Mouse (Mus musculus): ENCODE results near the gene Klf7. TPM values are rescaled to one million over a fixed set of nuclear protein-coding genes. Genes with fewer than 3 reads are reported as not detected.

The Klf7 gene
- total and polyA plus RNA-seq, 3 experiments: 10.3 to 18.9 (median 18.4) TPM

DNA sequence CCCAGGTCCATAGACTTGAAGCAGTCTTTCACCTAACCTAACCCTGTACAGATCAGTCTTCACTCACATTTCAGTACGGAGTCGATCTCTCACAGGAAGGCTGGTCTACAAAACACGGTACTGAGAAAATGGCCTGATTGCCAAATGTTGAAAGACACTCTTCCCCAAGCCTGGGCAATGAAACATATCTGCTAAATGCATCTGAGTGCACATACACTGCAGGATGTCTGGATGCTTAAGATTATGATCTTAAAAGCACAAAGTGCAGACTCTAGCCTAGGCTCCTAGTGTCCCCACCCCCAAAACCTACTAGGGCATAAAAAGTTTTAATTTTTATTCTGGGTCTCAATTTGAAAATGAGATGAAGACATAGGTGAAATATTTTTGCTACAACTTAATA lies 37.4 kb downstream of the Klf7 start:
- Histone ChIP-seq H3K79me2 (replicated peaks; ENCODE audit: control insufficient read depth, insufficient read depth, low read length) (peaks cover 8% of the 10 kb centered on the region), H3K9ac (ENCODE audit: low read depth, low read length) (no peak overlapping the region), H3K36me3 (ENCODE audit: control insufficient read depth, insufficient read depth, low read length) (peaks cover 64% of the 10 kb centered on the region), H3K27me3 (ENCODE audit: control insufficient read depth, insufficient read depth, low read length) (no peaks in the 10 kb centered on the region), H3K4me3 (no peak overlapping the region), H3K4me1 (ENCODE audit: control insufficient read depth, insufficient read depth, low read length) (peaks cover 22% of the 10 kb centered on the region), H3K27ac (peak overlapping the region; percentile 52)
- 47% methylated on average over 3 of the region's 3 CpGs for WGBS
- DNase-seq: no peak
- TF ChIP-seq CTCF (IDR thresholded peaks at IDR 0.05) (no peak), EP300 (IDR thresholded peaks at IDR 0.05; ENCODE audit: insufficient read depth, low read depth, low read length) (no peak), POLR2A (IDR thresholded peaks at IDR 0.05; ENCODE audit: insufficient read depth, low read depth, low read length) (no peak)
- intact Hi-C loops (cut with DNase I): loop anchor here (1.0 to 5.0 kb wide), 2 partner anchors 43 to 138 kb away; no protein-coding TSS in a partner anchor

DNA sequence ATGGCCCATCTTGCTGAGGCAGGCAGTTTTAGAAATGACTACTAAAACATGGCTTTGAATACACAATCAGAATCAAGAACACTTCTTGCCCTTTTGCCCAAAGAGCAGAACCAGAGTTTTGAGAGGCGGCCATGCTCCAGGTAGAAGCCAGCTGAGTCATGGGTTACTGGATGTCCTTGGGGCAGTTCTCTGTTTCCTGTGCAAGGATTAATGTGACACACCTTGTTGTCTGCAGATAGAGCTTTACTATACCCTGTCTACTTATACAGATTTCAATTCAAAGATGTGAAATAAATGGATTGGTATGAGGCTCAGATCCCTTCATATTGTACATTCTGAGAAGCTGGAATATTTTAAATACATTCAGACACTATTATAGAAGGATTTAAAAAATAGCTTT lies 40.3 kb downstream of the Klf7 start:
- no peaks in the 10 kb centered on the region for H3K27me3 ChIP-seq (ENCODE audit: control insufficient read depth, insufficient read depth, low read length)
- intact Hi-C loops (cut with DNase I): no loop called here
- H3K27ac ChIP-seq: no peak overlapping the region; the same call in 1 of the 2 replicates
- peaks cover 67% of the 10 kb centered on the region for H3K36me3 ChIP-seq (ENCODE audit: control insufficient read depth, insufficient read depth, low read length)
- H3K4me3 ChIP-seq: no peak overlapping the region
- peaks cover 17% of the 10 kb centered on the region for H3K4me1 ChIP-seq (ENCODE audit: control insufficient read depth, insufficient read depth, low read length)
- DNase-seq: no peak
- WGBS: 78% methylated on average over 1 of the region's 1 CpGs
- TF ChIP-seq CTCF (IDR thresholded peaks at IDR 0.05) (no peak), POLR2A (IDR thresholded peaks at IDR 0.05; ENCODE audit: insufficient read depth, low read depth, low read length) (no peak), EP300 (IDR thresholded peaks at IDR 0.05; ENCODE audit: insufficient read depth, low read depth, low read length) (no peak)
- H3K9ac ChIP-seq (ENCODE audit: low read depth, low read length): no peak overlapping the region
- peaks cover 13% of the 10 kb centered on the region for H3K79me2 ChIP-seq (replicated peaks; ENCODE audit: control insufficient read depth, insufficient read depth, low read length)

- DNase-seq: no peak
- TF ChIP-seq CTCF (IDR thresholded peaks at IDR 0.05) (no peak), POLR2A (IDR thresholded peaks at IDR 0.05; ENCODE audit: insufficient read depth, low read depth, low read length) (no peak), EP300 (IDR thresholded peaks at IDR 0.05; ENCODE audit: insufficient read depth, low read depth, low read length) (no peak)
- no peak overlapping the region for H3K4me3 ChIP-seq
- H3K9ac ChIP-seq (ENCODE audit: low read depth, low read length): no peak overlapping the region
- 21% methylated on average over 2 of the region's 2 CpGs for WGBS
- no peaks in the 10 kb centered on the region for H3K27me3 ChIP-seq (ENCODE audit: control insufficient read depth, insufficient read depth, low read length)
- peaks cover 68% of the 10 kb centered on the region for H3K36me3 ChIP-seq (ENCODE audit: control insufficient read depth, insufficient read depth, low read length)
- H3K4me1 ChIP-seq (ENCODE audit: control insufficient read depth, insufficient read depth, low read length): peaks cover 18% of the 10 kb centered on the region
- H3K79me2 ChIP-seq (replicated peaks; ENCODE audit: control insufficient read depth, insufficient read depth, low read length): peaks cover 15% of the 10 kb centered on the region
- no peak overlapping the region; the same call in 1 of the 2 replicates for H3K27ac ChIP-seq
- intact Hi-C loops (cut with DNase I): no loop called here
Measured at GRCm38 (mm10) chr1:64081217-64081616, 40.9 kb downstream of the Klf7 start.

DNA sequence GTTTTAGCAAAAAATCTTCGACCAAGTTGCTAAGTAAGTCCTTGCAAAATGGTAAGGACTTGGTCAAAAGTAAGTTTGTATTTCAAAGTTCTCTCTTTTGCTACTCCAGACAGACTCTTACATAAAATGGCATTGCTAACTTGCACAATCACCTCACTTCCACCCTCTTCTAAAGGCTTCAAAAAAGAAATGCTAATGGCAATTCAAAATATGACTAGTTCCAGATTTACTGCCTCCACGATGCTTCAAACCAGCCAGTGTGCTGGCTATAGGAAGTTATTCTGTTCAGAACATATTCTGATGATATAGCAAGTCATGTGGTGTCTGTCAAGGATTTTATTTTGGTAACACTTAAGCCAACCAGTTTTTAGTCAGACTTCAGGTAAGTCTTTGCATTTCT lies 41.8 kb downstream of the Klf7 start:
- Histone ChIP-seq H3K79me2 (replicated peaks; ENCODE audit: control insufficient read depth, insufficient read depth, low read length) (peaks cover 15% of the 10 kb centered on the region), H3K27ac (peak overlapping the region; percentile 81), H3K4me3 (no peak overlapping the region), H3K27me3 (ENCODE audit: control insufficient read depth, insufficient read depth, low read length) (no peaks in the 10 kb centered on the region), H3K36me3 (ENCODE audit: control insufficient read depth, insufficient read depth, low read length) (peaks cover 68% of the 10 kb centered on the region), H3K4me1 (ENCODE audit: control insufficient read depth, insufficient read depth, low read length) (peaks cover 15% of the 10 kb centered on the region), H3K9ac (ENCODE audit: low read depth, low read length) (no peak overlapping the region)
- no peak for DNase-seq
- intact Hi-C loops (cut with DNase I): no loop called here
- TF ChIP-seq POLR2A (IDR thresholded peaks at IDR 0.05; ENCODE audit: insufficient read depth, low read depth, low read length) (no peak), EP300 (IDR thresholded peaks at IDR 0.05; ENCODE audit: insufficient read depth, low read depth, low read length) (no peak), CTCF (IDR thresholded peaks at IDR 0.05) (no peak)
- 73% methylated on average over 2 of the region's 2 CpGs for WGBS

GRCm38 (mm10) chr1:64078747-64079211 lies 43.3 kb downstream of the Klf7 start:
- peak; percentile 65 for DNase-seq
- 44% methylated on average over 20 of the region's 20 CpGs for WGBS
- Histone ChIP-seq H3K4me3 (peak overlapping the region; percentile 30), H3K79me2 (replicated peaks; ENCODE audit: control insufficient read depth, insufficient read depth, low read length) (peaks cover 14% of the 10 kb centered on the region), H3K27ac (peak overlapping the region; percentile 81), H3K9ac (ENCODE audit: low read depth, low read length) (peak overlapping the region; percentile 23), H3K4me1 (ENCODE audit: control insufficient read depth, insufficient read depth, low read length) (peaks cover 16% of the 10 kb centered on the region), H3K36me3 (ENCODE audit: control insufficient read depth, insufficient read depth, low read length) (peaks cover 68% of the 10 kb centered on the region), H3K27me3 (ENCODE audit: control insufficient read depth, insufficient read depth, low read length) (no peaks in the 10 kb centered on the region)
- no peak for TF ChIP-seq CTCF (IDR thresholded peaks at IDR 0.05)
- TF ChIP-seq POLR2A (IDR thresholded peaks at IDR 0.05; ENCODE audit: insufficient read depth, low read depth, low read length): no peak; the same call in 1 of the 2 replicates
- no peak for TF ChIP-seq EP300 (IDR thresholded peaks at IDR 0.05; ENCODE audit: insufficient read depth, low read depth, low read length)
- intact Hi-C loops (cut with DNase I): loop anchor here (1.0 kb wide), 2 partner anchors 37 to 41 kb away; no protein-coding TSS in a partner anchor

- H3K27me3 ChIP-seq (ENCODE audit: control insufficient read depth, insufficient read depth, low read length): no peaks in the 10 kb centered on the region
Measured at GRCm38 (mm10) chr1:64078011-64078746, 43.9 kb downstream of the Klf7 start.

More at GRCm38 (mm10) chr1:64078011-64078746, 43.9 kb downstream of the Klf7 start:
- intact Hi-C loops (cut with DNase I): loop anchor here (1.0 kb wide), 2 partner anchors 37 to 41 kb away; no protein-coding TSS in a partner anchor
- Histone ChIP-seq H3K4me3 (peak overlapping the region; percentile 30), H3K4me1 (ENCODE audit: control insufficient read depth, insufficient read depth, low read length) (peaks cover 16% of the 10 kb centered on the region), H3K36me3 (ENCODE audit: control insufficient read depth, insufficient read depth, low read length) (peaks cover 65% of the 10 kb centered on the region), H3K27ac (peak overlapping the region; percentile 81), H3K9ac (ENCODE audit: low read depth, low read length) (peak overlapping the region; percentile 34), H3K79me2 (replicated peaks; ENCODE audit: control insufficient read depth, insufficient read depth, low read length) (peaks cover 13% of the 10 kb centered on the region)
- WGBS: 39% methylated on average over 9 of the region's 9 CpGs
- peak in 1 of 2 experiments; percentile 69 for DNase-seq
- TF ChIP-seq EP300 (IDR thresholded peaks at IDR 0.05; ENCODE audit: insufficient read depth, low read depth, low read length) (0 out of 2 replicates have a peak, but pooled peaks have one; percentile 51), CTCF (IDR thresholded peaks at IDR 0.05) (no peak), POLR2A (IDR thresholded peaks at IDR 0.05; ENCODE audit: insufficient read depth, low read depth, low read length) (no peak)
